Mouse (Mus musculus): Measurements from ENCODE around the gene Krt83. TPM values are rescaled to one million over a fixed set of nuclear protein-coding genes. Genes with fewer than 3 reads are reported as not detected.

Gene Krt83
- polyA plus RNA-seq, 1 experiment from 2014 or later: not detected

Other genes with a start within 250 kb of the Krt83 start
- gene Nr4a1, start 237.2 kb downstream of the Krt83 start, polyA plus RNA-seq (2015; fragmentation: Nextera tagmentation; extraction: Ambion mirVana): 6.4 and 7.6 TPM in 2 replicates
- 77.9 and 84.7 TPM in 2 replicates for gene Atg101, start 207.2 kb downstream of the Krt83 start, polyA plus RNA-seq (2015; fragmentation: Nextera tagmentation; extraction: Ambion mirVana)
- gene 6030408B16Rik, start 198.3 kb downstream of the Krt83 start, polyA plus RNA-seq (2015; fragmentation: Nextera tagmentation; extraction: Ambion mirVana): 0.43 and 0.60 TPM in 2 replicates
- gene Krt80, start 121.3 kb downstream of the Krt83 start, polyA plus RNA-seq (2015; fragmentation: Nextera tagmentation; extraction: Ambion mirVana): 0.08 and 0.11 TPM in 2 replicates
- gene Krt7, start 80.5 kb downstream of the Krt83 start, polyA plus RNA-seq (2015; fragmentation: Nextera tagmentation; extraction: Ambion mirVana): 0.39 and 0.94 TPM in 2 replicates
- 0.31 and 0.33 TPM in 2 replicates for gene Krt87, start 52.7 kb downstream of the Krt83 start, polyA plus RNA-seq (2015; fragmentation: Nextera tagmentation; extraction: Ambion mirVana)
- not detected in 2 replicates for gene Krt88, start 43.8 kb downstream of the Krt83 start, polyA plus RNA-seq (2015; fragmentation: Nextera tagmentation; extraction: Ambion mirVana)
- gene Krt81, start 27.8 kb downstream of the Krt83 start, polyA plus RNA-seq (2015; fragmentation: Nextera tagmentation; extraction: Ambion mirVana): not detected in 2 replicates
- gene Krt86, start 18.0 kb downstream of the Krt83 start, polyA plus RNA-seq (2015; fragmentation: Nextera tagmentation; extraction: Ambion mirVana): 0.14 and 0.15 TPM in 2 replicates
- not detected in 2 replicates for gene Gm49425, start 25.7 kb upstream of the Krt83 start, polyA plus RNA-seq (2015; fragmentation: Nextera tagmentation; extraction: Ambion mirVana)
- not detected in 2 replicates for gene Krt84, start 41.3 kb upstream of the Krt83 start, polyA plus RNA-seq (2015; fragmentation: Nextera tagmentation; extraction: Ambion mirVana)
- not detected in 2 replicates for gene Krt82, start 59.2 kb upstream of the Krt83 start, polyA plus RNA-seq (2015; fragmentation: Nextera tagmentation; extraction: Ambion mirVana)
- gene Krt90, start 71.4 kb upstream of the Krt83 start, polyA plus RNA-seq (2015; fragmentation: Nextera tagmentation; extraction: Ambion mirVana): 0.17 TPM in 1 of 2 replicates, not detected in the other
- 0.07 and 0.08 TPM in 2 replicates for gene Krt75, start 82.4 kb upstream of the Krt83 start, polyA plus RNA-seq (2015; fragmentation: Nextera tagmentation; extraction: Ambion mirVana)
- gene Gm5414, start 136.7 kb upstream of the Krt83 start, polyA plus RNA-seq (2015; fragmentation: Nextera tagmentation; extraction: Ambion mirVana): not detected in 2 replicates
- gene Gm5478, start 155.9 kb upstream of the Krt83 start, polyA plus RNA-seq (2015; fragmentation: Nextera tagmentation; extraction: Ambion mirVana): not detected in 2 replicates
- not detected in 2 replicates for gene Krt6b, start 188.8 kb upstream of the Krt83 start, polyA plus RNA-seq (2015; fragmentation: Nextera tagmentation; extraction: Ambion mirVana)
- 0.12 TPM in 1 of 2 replicates, not detected in the other for gene Krt6a, start 202.8 kb upstream of the Krt83 start, polyA plus RNA-seq (2015; fragmentation: Nextera tagmentation; extraction: Ambion mirVana)
- 1.1 and 4.4 TPM in 2 replicates for gene Krt5, start 221.4 kb upstream of the Krt83 start, polyA plus RNA-seq (2015; fragmentation: Nextera tagmentation; extraction: Ambion mirVana)

Data from neural tube, embryonic 13.5 days (tissue).